Mouse (Mus musculus): ENCODE data around the gene Ms4a14. TPM values are rescaled to one million over a fixed set of nuclear protein-coding genes. Genes with fewer than 3 reads are reported as not detected.
"Not testable (repeated sequence)": the region's sequence is repeated elsewhere in the genome, so short reads cannot be mapped to it uniquely, and the experiment has no call there.

Ms4a14 gene
- total RNA-seq, 1 experiment from 2014 or later, result not detected

DNA sequence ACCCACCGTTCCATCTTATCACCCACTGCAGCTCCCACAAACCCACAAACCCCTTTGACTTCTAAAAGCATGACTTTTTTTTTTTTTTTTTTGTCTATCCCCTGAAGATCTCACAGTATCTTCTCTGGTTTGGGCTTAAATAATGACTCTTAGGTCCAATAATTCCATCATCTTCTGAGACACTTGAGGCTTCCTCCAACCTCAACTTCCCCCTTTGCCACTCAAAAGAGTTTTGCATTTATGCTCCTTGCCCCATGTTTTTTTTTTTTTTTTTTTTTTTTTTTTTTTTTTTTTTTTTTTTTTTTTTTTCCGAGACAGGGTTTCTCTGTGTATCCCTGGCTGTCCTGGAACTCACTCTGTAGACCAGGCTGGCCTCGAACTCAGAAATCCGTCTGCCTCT, 51.3 kb downstream of the Ms4a14 start:
- not testable (repeated sequence) for DNase-seq

DNA sequence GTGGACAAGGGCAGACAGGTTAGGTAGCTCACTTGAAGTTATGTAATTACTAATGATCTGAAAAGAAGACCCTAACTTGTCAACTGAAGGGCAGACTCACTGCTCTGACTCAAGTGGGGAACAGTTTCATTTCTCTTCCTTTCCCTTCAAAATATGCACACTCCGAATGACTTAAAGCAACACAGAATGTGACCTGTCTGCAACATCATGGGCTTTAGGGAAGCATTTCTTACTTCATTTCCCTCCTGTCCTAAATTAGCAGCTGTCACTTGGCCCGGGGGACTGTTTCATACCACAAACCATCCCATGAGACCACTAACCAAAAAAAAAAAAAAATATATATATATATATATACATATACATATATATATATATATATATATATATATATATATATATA, 52.7 kb downstream of the Ms4a14 start:
- DNase-seq, result no peak

Other genes starting within 250 kb of the Ms4a14 start
- 0.90 and 0.94 TPM in 2 replicates for gene Ms4a8a, start 233.4 kb downstream of the Ms4a14 start, total RNA-seq (2021)
- not detected in 2 replicates for gene 1700017D01Rik, start 183.6 kb downstream of the Ms4a14 start, total RNA-seq (2021)
- not detected in 2 replicates for gene 1700025F22Rik, start 149.1 kb downstream of the Ms4a14 start, total RNA-seq (2021)
- not detected in 2 replicates for gene Ms4a13, start 117.7 kb downstream of the Ms4a14 start, total RNA-seq (2021)
- gene Ms4a12, start 82.0 kb downstream of the Ms4a14 start, total RNA-seq (2021), result not detected in 2 replicates
- 0.33 TPM in 1 of 2 replicates, not detected in the other for gene Ms4a1, start 48.2 kb downstream of the Ms4a14 start, total RNA-seq (2021)
- gene Ms4a5, start 30.6 kb downstream of the Ms4a14 start, total RNA-seq (2021), result not detected in 2 replicates
- 1.4 TPM in 1 of 2 replicates, not detected in the other for gene Ms4a7, start 21.7 kb upstream of the Ms4a14 start, total RNA-seq (2021)
- 3.4 and 3.6 TPM in 2 replicates for gene Ms4a4a, start 61.1 kb upstream of the Ms4a14 start, total RNA-seq (2021)
- gene Ms4a4c, start 90.3 kb upstream of the Ms4a14 start, total RNA-seq (2021), result 1.2 TPM in 1 of 2 replicates, not detected in the other
- gene Ms4a4b, start 129.1 kb upstream of the Ms4a14 start, total RNA-seq (2021), result 0.94 TPM in 1 of 2 replicates, not detected in the other
- 4.0 and 4.5 TPM in 2 replicates for gene Ms4a6c, start 154.9 kb upstream of the Ms4a14 start, total RNA-seq (2021)
- 0.33 and 0.76 TPM in 2 replicates for gene Gm8369, start 171.5 kb upstream of the Ms4a14 start, total RNA-seq (2021)
- 2.4 and 5.6 TPM in 2 replicates for gene Ms4a6b, start 202.1 kb upstream of the Ms4a14 start, total RNA-seq (2021)
- 0.61 and 1.0 TPM in 2 replicates for gene Ms4a4d, start 222.3 kb upstream of the Ms4a14 start, total RNA-seq (2021)

Data from adrenal gland, postnatal 25 days (tissue).